Mouse (Mus musculus) limb, embryonic 15.5 days (tissue): ENCODE measurements at regions not wholly inside any gene's neighbourhood (a gene's known extent, or its start where the extent isn't known, plus 50 kb on each side); places are given as distances from the start of the nearest gene placed in this dataset.

Experiments used
- ATAC-seq: fragments of 200-750 bp; cut with Nextera tagmentation; 2 replicates; pipeline ENCODE4 v1.8.0; 2017; ENCODE audit warnings: low read depth, moderate TSS enrichment; ENCODE audit not compliant: insufficient number of reproducible peaks, low FRiP score, low TSS enrichment
- H3K27ac ChIP-seq: fragments of 300-500 bp; sonication (generic); 2 replicates; pipeline ENCODE4 v1.5.1; 2015; ENCODE audit warnings: moderate library complexity, mild to moderate bottlenecking, inconsistent platforms
- H3K27me3 ChIP-seq: fragments of 300-500 bp; sonication (generic); 2 replicates; pipeline ENCODE4 v1.6.1; 2015; ENCODE audit warnings: inconsistent platforms
- H3K36me3 ChIP-seq: fragments of 300-500 bp; sonication (generic); 2 replicates; pipeline ENCODE4 v1.6.1; 2015; ENCODE audit warnings: inconsistent platforms
- H3K4me1 ChIP-seq: fragments of 300-500 bp; sonication (generic); 2 replicates; pipeline ENCODE4 v1.6.1; 2015; ENCODE audit warnings: inconsistent platforms
- H3K4me2 ChIP-seq: fragments of 300-500 bp; sonication (generic); 2 replicates; pipeline ENCODE4 v1.6.1; 2015; ENCODE audit warnings: mild to moderate bottlenecking, inconsistent platforms
- H3K4me3 ChIP-seq: fragments of 300-500 bp; sonication (generic); 2 replicates; pipeline ENCODE4 v1.5.1; 2015; ENCODE audit warnings: mild to moderate bottlenecking, inconsistent platforms
- H3K9ac ChIP-seq: fragments of 300-500 bp; sonication (generic); 2 replicates; pipeline ENCODE4 v1.6.1; 2015; ENCODE audit warnings: inconsistent platforms
- H3K9me3 ChIP-seq: fragments of 300-500 bp; sonication (generic); 2 replicates; pipeline ENCODE4 v1.6.1; 2016; ENCODE audit warnings: inconsistent platforms
- WGBS: fragments of 180-500 bp; shearing (Covaris S2); methylation state at CpG from one replicate; pipeline ENCODE4 v1.1.7; 2015; 5-methylcytosine and 5-hydroxymethylcytosine counted together

DNA sequence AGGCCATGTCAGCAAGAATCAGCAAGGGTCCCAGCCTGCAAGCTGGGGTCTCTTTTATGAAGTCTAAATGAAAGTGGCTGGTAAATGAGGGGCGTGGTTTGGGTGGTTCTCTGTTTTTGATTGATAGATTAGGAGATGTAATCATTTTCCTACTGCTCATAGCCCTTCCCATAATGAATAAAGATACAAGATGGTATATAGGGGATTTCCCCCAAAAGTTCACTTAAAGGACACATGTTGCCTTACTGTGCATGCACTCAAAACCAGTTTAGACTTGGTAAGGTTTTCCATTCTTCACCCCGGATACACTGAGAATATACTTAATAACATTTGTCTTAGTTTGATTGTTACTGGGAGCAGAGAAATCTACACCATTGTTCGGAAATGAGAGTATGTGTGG, 262.4 kb upstream of the Zfp703 start:
- H3K36me3 ChIP-seq = no peaks in the 10 kb centered on the region
- H3K27me3 ChIP-seq = no peaks in the 10 kb centered on the region
- H3K9me3 ChIP-seq = no peaks in the 10 kb centered on the region
- no peak overlapping the region for H3K4me3 ChIP-seq
- 87% methylated on average over 3 of the region's 3 CpGs for WGBS
- H3K4me1 ChIP-seq = no peaks in the 10 kb centered on the region
- no peak for ATAC-seq
- H3K27ac ChIP-seq = no peak overlapping the region
- H3K9ac ChIP-seq = no peak overlapping the region
- no peak overlapping the region for H3K4me2 ChIP-seq

DNA sequence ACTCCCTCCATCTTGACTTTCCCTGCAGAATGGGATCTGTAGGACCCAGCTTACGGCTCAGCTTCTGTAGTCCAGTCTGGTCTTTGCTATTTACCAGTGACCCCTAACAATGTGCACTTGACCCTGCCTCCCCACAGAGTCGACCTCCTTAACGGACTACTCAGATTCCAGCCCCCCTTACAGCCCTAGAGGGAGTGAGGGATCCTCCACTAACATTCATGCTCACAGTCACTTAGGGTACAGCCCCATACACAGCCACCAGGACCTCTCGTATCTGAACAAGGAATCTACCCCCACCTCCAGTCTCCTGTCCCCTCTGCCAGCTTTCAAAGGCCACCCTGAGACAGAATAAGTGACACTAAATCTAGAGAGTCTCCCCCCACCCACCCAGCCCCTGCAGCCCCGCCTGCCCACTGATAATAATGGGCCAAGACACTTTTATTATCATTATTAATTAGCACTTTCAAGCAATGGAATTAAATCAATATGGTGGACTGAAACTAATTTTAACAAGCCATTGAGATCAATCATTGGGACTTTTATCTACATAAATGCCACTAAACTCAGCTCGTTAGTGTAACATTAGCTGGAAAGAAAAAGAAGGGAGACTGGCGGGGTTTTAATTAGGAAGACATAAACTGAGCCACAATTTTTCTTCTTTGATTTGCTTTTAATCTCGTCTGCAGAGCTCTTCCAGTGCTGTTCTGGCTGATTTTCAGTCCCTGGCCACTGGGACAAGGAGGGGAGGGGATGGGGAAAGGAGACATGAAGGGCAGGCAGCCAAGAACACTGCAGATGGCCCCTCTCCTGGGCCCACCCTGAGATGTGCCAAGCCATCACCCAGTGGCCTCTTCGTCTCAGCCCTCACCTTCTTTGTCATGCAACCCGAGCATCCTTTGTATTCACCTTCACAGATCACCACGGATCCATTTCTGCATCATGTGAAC, 258.4 kb upstream of the Zfp703 start:
- Histone ChIP-seq H3K27ac (no peak overlapping the region), H3K4me2 (no peak overlapping the region), H3K9me3 (no peaks in the 10 kb centered on the region), H3K4me3 (no peak overlapping the region), H3K9ac (no peak overlapping the region), H3K4me1 (no peaks in the 10 kb centered on the region), H3K36me3 (no peaks in the 10 kb centered on the region), H3K27me3 (no peaks in the 10 kb centered on the region)
- WGBS = 42% methylated on average over 11 of the region's 11 CpGs
- no peak for ATAC-seq

DNA sequence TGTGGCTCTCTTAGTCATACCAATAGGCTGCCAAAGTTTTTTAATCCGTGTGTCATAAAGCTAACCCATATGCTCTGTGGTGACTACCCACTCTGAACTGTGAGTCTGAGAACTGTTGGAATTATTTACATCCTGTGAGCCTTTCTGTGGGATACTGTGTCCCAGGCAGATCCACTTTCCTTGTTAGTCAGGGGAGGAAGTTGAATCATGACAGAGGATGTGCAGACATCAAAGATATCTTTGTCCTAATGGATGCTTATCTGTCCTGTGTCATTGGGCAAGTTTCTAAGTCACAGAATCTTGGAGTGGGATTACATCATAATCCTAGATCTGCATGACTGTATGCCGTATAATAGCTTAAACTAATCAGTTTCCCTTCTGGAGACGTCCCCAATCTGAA, 254.4 kb upstream of the Zfp703 start:
- H3K4me3 ChIP-seq = no peak overlapping the region
- H3K4me2 ChIP-seq = no peak overlapping the region
- no peaks in the 10 kb centered on the region for H3K36me3 ChIP-seq
- ATAC-seq = no peak
- no peaks in the 10 kb centered on the region for H3K27me3 ChIP-seq
- H3K4me1 ChIP-seq = no peaks in the 10 kb centered on the region
- WGBS = 69% methylated on average over 3 of the region's 3 CpGs
- H3K9me3 ChIP-seq = no peaks in the 10 kb centered on the region
- H3K27ac ChIP-seq = no peak overlapping the region
- no peak overlapping the region for H3K9ac ChIP-seq

DNA sequence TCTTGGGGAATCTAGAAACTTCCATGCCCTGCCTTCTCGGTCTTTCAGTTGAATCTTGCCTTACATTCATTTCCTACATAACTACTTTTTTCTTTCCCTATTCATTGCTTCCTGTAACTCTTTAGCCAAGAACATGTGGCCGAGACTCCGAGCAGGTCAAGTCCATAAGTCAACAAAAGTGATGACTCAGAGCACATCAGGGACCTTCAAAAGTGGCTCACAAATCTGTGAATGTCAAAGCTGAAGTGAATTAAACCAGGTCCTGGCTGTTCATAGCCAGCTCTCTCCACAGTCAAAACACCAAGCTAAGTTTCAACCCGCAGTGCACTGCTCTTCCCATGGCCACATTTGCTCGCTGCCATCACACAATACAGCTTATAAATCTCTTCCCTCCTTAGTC, 252.5 kb upstream of the Zfp703 start:
- ATAC-seq = no peak
- Histone ChIP-seq H3K36me3 (no peaks in the 10 kb centered on the region), H3K4me2 (no peak overlapping the region), H3K4me3 (no peak overlapping the region), H3K27ac (no peak overlapping the region), H3K27me3 (no peaks in the 10 kb centered on the region), H3K9me3 (no peaks in the 10 kb centered on the region), H3K4me1 (no peaks in the 10 kb centered on the region), H3K9ac (no peak overlapping the region)
- WGBS = 78% methylated on average over 5 of the region's 5 CpGs

DNA sequence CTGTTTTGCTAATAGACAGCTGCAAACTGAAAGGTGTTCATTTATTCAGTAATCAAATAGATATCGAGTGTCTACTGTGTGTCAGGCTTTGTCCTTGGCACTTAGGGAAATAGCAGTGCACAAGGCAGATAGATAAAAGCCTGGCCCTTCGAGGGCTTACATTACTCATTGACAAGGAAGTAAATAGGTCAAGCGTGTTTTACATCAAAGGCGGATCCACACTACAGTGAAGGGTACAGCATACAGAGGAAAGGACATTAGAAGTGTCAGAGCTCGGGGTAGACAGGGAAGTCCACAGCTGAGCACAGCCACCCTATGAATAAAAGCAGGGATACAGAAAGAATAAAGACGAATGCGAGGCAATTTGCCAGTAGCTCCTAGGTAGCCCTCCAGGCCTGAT, 251.6 kb upstream of the Zfp703 start:
- no peak for ATAC-seq
- Histone ChIP-seq H3K9ac (no peak overlapping the region), H3K4me2 (no peak overlapping the region), H3K36me3 (no peaks in the 10 kb centered on the region), H3K27me3 (no peaks in the 10 kb centered on the region), H3K4me3 (no peak overlapping the region), H3K27ac (no peak overlapping the region), H3K4me1 (no peaks in the 10 kb centered on the region), H3K9me3 (no peaks in the 10 kb centered on the region)
- 76% methylated on average over 7 of the region's 7 CpGs for WGBS

DNA sequence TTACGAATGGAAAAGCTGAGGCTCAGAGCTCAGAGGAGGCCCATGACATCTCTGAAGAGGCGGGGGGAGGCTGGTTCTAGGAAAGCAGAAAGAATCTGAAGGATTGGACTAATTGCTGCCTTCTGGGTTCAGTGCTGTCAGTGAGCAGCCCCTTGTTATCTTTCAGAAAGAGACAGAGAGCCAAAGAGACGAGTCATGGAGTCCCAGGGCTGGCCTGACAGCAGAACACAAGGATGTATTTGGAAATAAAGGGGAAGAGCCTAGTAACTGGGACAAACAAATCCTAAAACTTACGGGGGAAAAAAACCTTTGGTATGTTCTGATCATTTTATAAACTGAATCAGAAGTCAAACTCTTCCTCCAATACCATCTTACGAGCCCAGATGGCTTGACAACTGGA, 247.8 kb upstream of the Zfp703 start:
- Histone ChIP-seq H3K4me1 (no peaks in the 10 kb centered on the region), H3K36me3 (no peaks in the 10 kb centered on the region), H3K4me2 (no peak overlapping the region), H3K27ac (no peak overlapping the region), H3K9ac (no peak overlapping the region), H3K27me3 (no peaks in the 10 kb centered on the region), H3K4me3 (no peak overlapping the region), H3K9me3 (no peaks in the 10 kb centered on the region)
- ATAC-seq = no peak
- 86% methylated on average over 5 of the region's 5 CpGs for WGBS

DNA sequence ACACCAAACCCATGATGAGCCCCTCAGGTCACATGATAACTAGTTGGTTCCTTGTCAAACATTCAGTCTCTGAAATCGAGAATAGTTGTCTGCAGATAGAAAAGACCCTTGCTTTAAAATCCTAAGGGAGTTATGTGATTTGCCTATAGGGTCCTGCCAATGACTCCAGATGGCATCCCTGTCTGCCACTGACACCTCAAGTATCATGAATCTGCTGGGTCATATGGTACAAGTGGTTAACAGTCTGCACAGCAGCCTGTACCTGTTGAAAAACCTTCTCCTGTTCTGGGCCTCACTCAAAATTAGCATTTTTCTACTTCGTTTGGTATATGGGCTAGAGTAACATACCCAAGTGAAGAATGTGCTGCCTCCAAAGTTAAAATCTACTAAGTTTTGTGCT, 246.0 kb upstream of the Zfp703 start:
- H3K36me3 ChIP-seq = no peaks in the 10 kb centered on the region
- H3K4me2 ChIP-seq = no peak overlapping the region
- H3K9ac ChIP-seq = no peak overlapping the region
- no peaks in the 10 kb centered on the region for H3K9me3 ChIP-seq
- no peak overlapping the region for H3K27ac ChIP-seq
- no peak overlapping the region for H3K4me3 ChIP-seq
- no peaks in the 10 kb centered on the region for H3K27me3 ChIP-seq
- H3K4me1 ChIP-seq = no peaks in the 10 kb centered on the region
- ATAC-seq = no peak
- 88% methylated on average over 2 of the region's 2 CpGs for WGBS

DNA sequence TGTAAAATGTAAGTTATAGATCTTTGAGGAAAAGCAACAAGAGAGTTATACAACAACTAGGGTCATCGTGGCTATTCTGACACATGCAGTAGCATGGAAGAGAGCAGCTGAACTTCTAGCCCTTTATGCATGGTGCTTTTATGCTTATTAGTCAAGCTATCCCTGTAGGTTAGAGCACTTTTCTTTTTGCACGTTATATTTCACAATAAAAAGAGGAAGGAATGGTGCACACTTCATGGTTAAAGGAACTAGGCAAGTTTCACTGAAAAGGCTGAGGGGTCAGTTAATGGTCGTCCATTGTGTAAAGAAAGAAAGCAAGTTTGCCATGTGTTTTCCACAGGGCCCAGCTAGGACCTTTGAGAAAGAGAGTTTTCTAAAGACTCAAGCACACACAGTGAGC, 232.7 kb upstream of the Zfp703 start:
- Histone ChIP-seq H3K4me3 (no peak overlapping the region), H3K27me3 (no peaks in the 10 kb centered on the region; the same call in 1 of the 2 replicates), H3K4me1 (peaks cover 23% of the 10 kb centered on the region), H3K36me3 (no peaks in the 10 kb centered on the region), H3K9ac (no peak overlapping the region), H3K9me3 (no peaks in the 10 kb centered on the region), H3K27ac (no peak overlapping the region), H3K4me2 (no peak overlapping the region)
- WGBS = 70% methylated on average over 3 of the region's 3 CpGs
- ATAC-seq = no peak

DNA sequence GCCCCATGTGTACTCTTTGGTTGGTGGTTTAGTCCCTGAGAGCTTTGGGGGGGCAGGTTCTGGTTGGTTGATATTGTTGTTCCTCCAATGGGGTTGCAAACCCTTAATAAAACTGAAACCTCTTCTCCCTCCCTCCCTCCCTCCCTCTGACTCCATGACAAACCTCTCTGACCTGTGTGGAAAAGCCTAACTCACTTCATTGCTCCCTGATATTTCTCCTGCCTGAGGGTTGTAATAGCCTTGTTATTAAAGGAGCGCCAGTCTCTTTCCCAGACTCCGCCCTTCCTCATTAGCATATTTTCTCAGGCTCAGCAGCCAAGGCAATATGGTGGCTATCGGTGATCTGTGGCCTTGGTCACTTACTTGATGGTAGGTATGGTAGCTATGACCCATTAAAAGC, 230.3 kb upstream of the Zfp703 start:
- H3K27ac ChIP-seq = no peak overlapping the region
- H3K9ac ChIP-seq = no peak overlapping the region
- WGBS = 68% methylated on average over 3 of the region's 3 CpGs
- no peaks in the 10 kb centered on the region for H3K36me3 ChIP-seq
- no peak overlapping the region for H3K4me3 ChIP-seq
- no peak overlapping the region for H3K4me2 ChIP-seq
- H3K9me3 ChIP-seq = no peaks in the 10 kb centered on the region
- no peak for ATAC-seq
- peaks cover 23% of the 10 kb centered on the region for H3K4me1 ChIP-seq
- H3K27me3 ChIP-seq = no peaks in the 10 kb centered on the region; the same call in 1 of the 2 replicates

DNA sequence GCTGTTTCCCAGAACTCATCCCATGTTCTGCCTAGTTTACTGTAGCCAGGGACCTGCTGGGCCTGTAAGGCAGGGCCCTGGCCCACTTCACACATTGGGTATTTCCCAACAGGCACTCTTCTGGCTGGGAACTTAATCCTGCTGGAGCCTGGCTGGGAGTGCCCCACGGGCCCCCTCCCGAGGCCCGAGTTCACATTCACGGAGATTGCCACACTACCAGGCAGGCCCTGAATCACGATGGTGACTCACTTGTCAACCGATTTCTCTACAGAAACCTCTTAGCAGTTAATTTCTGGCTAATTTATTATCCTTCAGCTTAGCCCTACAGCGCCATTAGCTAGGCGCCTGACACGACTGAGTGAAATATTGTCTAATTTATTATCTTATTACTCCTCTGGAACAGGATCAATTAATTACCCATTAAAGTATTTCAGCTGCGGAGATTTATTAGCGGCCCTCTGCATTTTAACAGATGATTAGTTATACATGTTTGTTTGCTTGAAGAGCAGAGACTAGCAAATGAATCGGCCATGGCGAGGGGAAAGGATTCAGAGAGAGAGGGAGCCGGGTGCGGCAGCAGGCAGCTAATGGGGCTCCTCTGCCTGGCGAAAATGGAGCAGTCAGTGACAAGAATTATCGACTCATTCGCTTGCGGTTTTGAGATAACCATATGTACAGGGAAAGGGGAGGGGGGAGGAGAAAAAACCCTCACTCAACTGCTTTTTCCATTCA, 229.7 kb upstream of the Zfp703 start:
- 0 out of 2 replicates have a peak, but pooled peaks have one; percentile 48 for ATAC-seq
- no peaks in the 10 kb centered on the region for H3K9me3 ChIP-seq
- H3K36me3 ChIP-seq = no peaks in the 10 kb centered on the region
- no peak overlapping the region for H3K4me2 ChIP-seq
- no peaks in the 10 kb centered on the region; the same call in 1 of the 2 replicates for H3K27me3 ChIP-seq
- H3K27ac ChIP-seq = peak overlapping the region; percentile 30; the same call in 1 of the 2 replicates
- peaks cover 23% of the 10 kb centered on the region for H3K4me1 ChIP-seq
- WGBS = 17% methylated on average over 19 of the region's 19 CpGs
- H3K9ac ChIP-seq = no peak overlapping the region
- H3K4me3 ChIP-seq = no peak overlapping the region

DNA sequence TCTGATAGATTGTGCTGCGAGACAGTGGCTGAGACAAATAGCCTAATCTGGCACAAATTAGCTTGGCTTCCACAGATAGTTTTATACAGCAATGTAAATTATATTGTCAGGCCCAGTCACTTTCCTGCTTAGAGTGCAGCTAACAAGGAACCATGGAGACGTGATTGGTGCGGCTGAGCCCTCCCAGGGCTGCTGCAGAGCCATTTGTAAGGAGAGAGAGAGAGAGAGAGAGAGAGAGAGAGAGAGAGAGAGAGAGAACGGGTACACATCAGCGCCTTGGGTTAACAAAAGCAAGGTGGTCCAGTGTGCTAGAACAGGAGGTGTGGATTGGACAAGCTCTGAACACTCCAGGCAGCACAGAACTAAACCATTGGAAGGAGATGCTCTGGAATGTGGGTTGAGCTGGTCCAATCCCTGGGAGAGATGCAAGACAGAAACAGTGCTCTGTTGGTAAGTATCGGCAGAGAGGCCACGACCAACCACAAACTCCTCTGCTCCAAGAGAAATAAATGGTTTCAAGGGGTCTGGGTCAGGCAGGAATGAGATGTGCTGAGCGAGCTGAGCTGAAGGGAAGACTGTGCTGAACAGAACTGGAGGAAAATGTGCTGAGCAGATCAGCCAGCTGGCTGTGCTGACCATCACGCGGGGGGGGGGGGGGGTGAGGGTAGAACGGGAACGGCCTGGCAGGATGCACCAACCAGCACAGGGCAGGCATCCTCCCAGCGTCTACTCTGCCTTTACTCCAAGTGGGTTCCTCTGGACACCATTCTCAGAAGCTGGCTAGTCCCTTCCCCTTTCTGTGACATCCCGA, 228.8 kb upstream of the Zfp703 start:
- Histone ChIP-seq H3K4me1 (peaks cover 23% of the 10 kb centered on the region), H3K4me2 (no peak overlapping the region), H3K27ac (no peak overlapping the region), H3K27me3 (no peaks in the 10 kb centered on the region; the same call in 1 of the 2 replicates), H3K9me3 (no peaks in the 10 kb centered on the region), H3K4me3 (no peak overlapping the region), H3K9ac (no peak overlapping the region), H3K36me3 (no peaks in the 10 kb centered on the region)
- ATAC-seq = peak; percentile 48; the same call in 1 of the 2 replicates
- 43% methylated on average over 13 of the region's 14 CpGs for WGBS

DNA sequence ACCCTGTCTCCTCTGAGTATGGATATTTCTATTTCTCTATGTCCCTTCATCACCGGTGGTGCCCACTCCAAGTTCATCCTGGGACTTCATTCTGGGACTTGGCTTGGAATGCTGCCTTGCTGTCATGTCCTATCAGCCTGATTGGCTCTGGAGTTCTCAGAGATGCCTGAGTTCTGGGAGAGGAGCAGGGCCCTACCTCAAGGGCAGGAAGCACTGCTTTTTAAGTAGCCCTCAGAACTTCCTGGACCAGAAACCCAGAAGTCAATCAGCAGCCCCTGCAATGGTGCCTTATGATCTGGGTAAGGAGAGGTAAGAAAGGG, 228.2 kb upstream of the Zfp703 start:
- ATAC-seq = no peak
- no peak overlapping the region for H3K4me3 ChIP-seq
- peaks cover 23% of the 10 kb centered on the region for H3K4me1 ChIP-seq
- H3K36me3 ChIP-seq = no peaks in the 10 kb centered on the region
- WGBS = 81% methylated on average over 1 of the region's 1 CpGs
- H3K27ac ChIP-seq = no peak overlapping the region
- no peaks in the 10 kb centered on the region; the same call in 1 of the 2 replicates for H3K27me3 ChIP-seq
- no peaks in the 10 kb centered on the region for H3K9me3 ChIP-seq
- no peak overlapping the region for H3K4me2 ChIP-seq
- no peak overlapping the region for H3K9ac ChIP-seq
